ENCODE assay signal across 20 mouse cellular contexts in genomic region chr15:11950144-11950543, GRCm38 (mm10). TPM values are rescaled to one million over a fixed set of nuclear protein-coding genes. Genes with fewer than 3 reads are reported as not detected.
"Had no signal": no experiment of that assay in that cellular context is flagged by ENCODE, and none has a peak within 500 bp of the region (broad histone marks: within the 10 kb centered on the region; RNA-seq: fewer than 3 reads in every experiment).

No protein-coding gene starts in this region.

- H3K9me3 ChIP-seq: kidney, embryonic 15.5 days; limb, embryonic 15.5 days; midbrain, embryonic 12.5 days; neural tube, embryonic 13.5 days had no signal

- ATAC-seq: liver, postnatal 0 days; midbrain, embryonic 16.5 days had no signal

- H3K4me3 ChIP-seq: kidney, embryonic 15.5 days; layer of hippocampus, adult 2 months; limb, embryonic 15.5 days; midbrain, embryonic 12.5 days; myocyte; neural tube, embryonic 13.5 days had no signal

- H3K9ac ChIP-seq: kidney, embryonic 15.5 days; limb, embryonic 15.5 days; liver, embryonic 14.5 days; liver, postnatal 0 days; midbrain, embryonic 12.5 days; neural tube, embryonic 13.5 days had no signal

- H3K4me1 ChIP-seq: kidney, embryonic 15.5 days; limb, embryonic 15.5 days; midbrain, embryonic 12.5 days; neural tube, embryonic 13.5 days had no signal

- H3K27ac ChIP-seq: kidney, embryonic 15.5 days; layer of hippocampus, adult 2 months; limb, embryonic 15.5 days; liver, embryonic 14.5 days; midbrain, embryonic 12.5 days; neural tube, embryonic 13.5 days had no signal

- H3K36me3 ChIP-seq: kidney, embryonic 15.5 days; limb, embryonic 15.5 days; midbrain, embryonic 12.5 days; neural tube, embryonic 13.5 days had no signal

- DNase-seq: kidney, adult 11 months; kidney, adult 8-10 months; kidney, postnatal 14 days; layer of hippocampus, adult 9-11 months; liver, postnatal 0 days; lung, postnatal 14 days; lung, postnatal 4 days; thymus, postnatal 25 days had no signal

- H3K27me3 ChIP-seq: kidney, embryonic 15.5 days; limb, embryonic 15.5 days; midbrain, embryonic 12.5 days; neural tube, embryonic 13.5 days had no signal

- H3K4me2 ChIP-seq: kidney, embryonic 15.5 days; limb, embryonic 15.5 days; liver, embryonic 11.5 days; midbrain, embryonic 12.5 days; neural tube, embryonic 13.5 days had no signal

RNA-seq across cellular contexts. Expression of gene Npr3, which starts 43.1 kb away (rescaled TPM):
- total RNA-seq: megakaryocyte progenitor cell, adult 5-6 weeks; megakaryocyte-erythroid progenitor cell, adult 5-6 weeks; monocyte, adult 5-6 weeks had no signal
